Mouse (Mus musculus): Measurements from ENCODE around the gene Raet1e.
"Not testable (repeated sequence)": the region's sequence is repeated elsewhere in the genome, so short reads cannot be mapped to it uniquely, and the experiment has no call there.

DNA sequence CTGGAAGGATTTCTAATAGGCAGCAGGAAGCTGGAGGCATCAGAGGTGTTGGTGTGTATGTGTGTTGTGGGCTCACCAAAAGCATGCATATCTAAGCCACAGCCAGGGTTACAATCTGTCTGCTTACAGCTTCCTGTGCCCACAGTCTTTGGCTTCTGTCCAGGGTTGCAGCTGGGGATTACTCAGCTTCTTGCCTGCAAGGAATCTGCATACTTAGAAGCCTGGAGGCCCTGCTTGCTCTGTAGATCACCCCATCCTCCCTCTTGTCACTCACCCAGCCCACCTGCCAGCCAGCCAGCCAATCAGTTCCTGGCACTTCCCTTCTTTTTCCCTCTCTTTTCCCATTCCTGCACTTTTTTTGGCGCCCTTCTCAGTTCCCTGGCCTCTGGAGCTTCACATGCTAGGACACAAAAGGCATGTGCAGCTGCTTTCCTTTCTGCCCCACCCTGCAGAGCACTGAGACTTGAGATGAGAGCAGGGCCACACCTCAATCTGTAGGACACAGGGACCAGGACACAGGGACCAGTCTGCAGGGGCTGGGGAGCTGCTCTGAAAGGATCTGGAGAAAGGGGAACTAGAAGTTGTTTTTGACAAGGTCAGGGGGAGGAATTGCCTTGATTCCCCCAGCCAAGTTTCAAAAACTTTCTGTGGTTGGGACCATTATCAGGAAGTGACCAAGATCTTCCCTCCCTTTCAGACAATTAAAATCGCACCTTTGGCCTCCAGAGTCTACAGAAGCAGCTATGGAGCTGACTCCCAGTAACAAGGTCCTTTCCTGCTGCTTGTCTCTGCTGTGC lies 234.9 kb downstream of the Raet1e start:
- TF ChIP-seq CTCF, POLR2A (IDR thresholded peaks at IDR 0.05; ENCODE audit: extremely low read depth, insufficient read depth, low read length): not testable (repeated sequence)

All from cortical plate, adult 2 months (tissue).